Mouse (Mus musculus): ENCODE results near the gene Znrf3.

The Znrf3 gene

GRCm38 (mm10) chr11:5271274-5272065 is 173.2 kb downstream of the Znrf3 start:
- DNase-seq (ENCODE audit: low spot score), result no peak

GRCm38 (mm10) chr11:5269846-5270461 is 174.7 kb downstream of the Znrf3 start:
- no peak for DNase-seq (ENCODE audit: low spot score)

GRCm38 (mm10) chr11:5265764-5266163 is 178.9 kb downstream of the Znrf3 start:
- DNase-seq (ENCODE audit: low spot score), result no peak

- peak; percentile 82 for DNase-seq (ENCODE audit: low spot score)
Observed at GRCm38 (mm10) chr11:5263078-5263730, 181.4 kb downstream of the Znrf3 start.

- peak; percentile 94 for DNase-seq (ENCODE audit: low spot score)
Observed at GRCm38 (mm10) chr11:5261508-5262392, 182.9 kb downstream of the Znrf3 start, which contains the start of gene Kremen1. Kremen1 (minus strand) TSS chr11:5261558.

- peak; percentile 57 for DNase-seq (ENCODE audit: low spot score)
Observed at GRCm38 (mm10) chr11:5260942-5261459, 183.6 kb downstream of the Znrf3 start.

GRCm38 (mm10) chr11:5259944-5260598 is 184.6 kb downstream of the Znrf3 start:
- DNase-seq (ENCODE audit: low spot score), result no peak

- no peak for DNase-seq (ENCODE audit: low spot score)
Observed at GRCm38 (mm10) chr11:5258036-5258435, 186.6 kb downstream of the Znrf3 start.

GRCm38 (mm10) chr11:5257151-5257862 is 187.3 kb downstream of the Znrf3 start:
- DNase-seq (ENCODE audit: low spot score), result no peak

- DNase-seq (ENCODE audit: low spot score), result no peak
Observed at GRCm38 (mm10) chr11:5255509-5256014, 189.1 kb downstream of the Znrf3 start.

- no peak for DNase-seq (ENCODE audit: low spot score)
Observed at GRCm38 (mm10) chr11:5254016-5254415, 190.6 kb downstream of the Znrf3 start.

GRCm38 (mm10) chr11:5253528-5253927 is 191.1 kb downstream of the Znrf3 start:
- no peak for DNase-seq (ENCODE audit: low spot score)

GRCm38 (mm10) chr11:5252727-5253126 is 191.9 kb downstream of the Znrf3 start:
- DNase-seq (ENCODE audit: low spot score), result no peak

GRCm38 (mm10) chr11:5251112-5251511 is 193.5 kb downstream of the Znrf3 start:
- no peak for DNase-seq (ENCODE audit: low spot score)

GRCm38 (mm10) chr11:5248200-5248599 is 196.4 kb downstream of the Znrf3 start:
- DNase-seq (ENCODE audit: low spot score), result no peak

- DNase-seq (ENCODE audit: low spot score), result no peak
Observed at GRCm38 (mm10) chr11:5245431-5245830, 199.2 kb downstream of the Znrf3 start.

GRCm38 (mm10) chr11:5244749-5245130 is 199.9 kb downstream of the Znrf3 start:
- peak; percentile 32 for DNase-seq (ENCODE audit: low spot score)

- DNase-seq (ENCODE audit: low spot score), result peak; percentile 78
Observed at GRCm38 (mm10) chr11:5243812-5244748, 200.6 kb downstream of the Znrf3 start.

GRCm38 (mm10) chr11:5243208-5243607 is 201.4 kb downstream of the Znrf3 start:
- DNase-seq (ENCODE audit: low spot score), result no peak

All from urinary bladder, postnatal 14 days (tissue).